Mouse (Mus musculus): ENCODE data around the gene Tmem120b. TPM values are rescaled to one million over a fixed set of nuclear protein-coding genes. Genes with fewer than 3 reads are reported as not detected.
"Not testable (repeated sequence)": the region's sequence is repeated elsewhere in the genome, so short reads cannot be mapped to it uniquely, and the experiment has no call there.

The Tmem120b gene
- total and polyA plus RNA-seq, 3 experiments, result 19.0 to 33.2 (median 32.0) TPM

DNA sequence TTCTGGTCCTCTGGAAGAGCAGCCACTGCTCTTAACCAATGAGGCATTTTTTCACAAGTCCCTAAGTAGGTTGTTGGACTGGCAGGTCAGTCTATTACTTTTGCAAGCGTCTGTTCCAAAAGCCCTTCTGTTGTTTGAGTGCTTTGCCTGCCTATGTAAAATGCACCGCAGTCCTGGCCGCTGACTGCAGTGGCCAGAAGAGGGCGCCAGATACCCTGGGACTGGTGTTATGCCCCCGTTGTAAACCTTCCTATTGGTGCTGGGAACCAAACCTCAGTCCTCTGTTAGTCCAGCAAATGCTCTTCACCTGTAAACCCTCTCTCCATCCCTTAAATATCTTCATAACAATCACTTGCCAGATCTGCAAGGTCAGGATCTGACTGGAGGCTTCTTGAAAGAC, 16.5 kb upstream of the Tmem120b start:
- no peak for DNase-seq

DNA sequence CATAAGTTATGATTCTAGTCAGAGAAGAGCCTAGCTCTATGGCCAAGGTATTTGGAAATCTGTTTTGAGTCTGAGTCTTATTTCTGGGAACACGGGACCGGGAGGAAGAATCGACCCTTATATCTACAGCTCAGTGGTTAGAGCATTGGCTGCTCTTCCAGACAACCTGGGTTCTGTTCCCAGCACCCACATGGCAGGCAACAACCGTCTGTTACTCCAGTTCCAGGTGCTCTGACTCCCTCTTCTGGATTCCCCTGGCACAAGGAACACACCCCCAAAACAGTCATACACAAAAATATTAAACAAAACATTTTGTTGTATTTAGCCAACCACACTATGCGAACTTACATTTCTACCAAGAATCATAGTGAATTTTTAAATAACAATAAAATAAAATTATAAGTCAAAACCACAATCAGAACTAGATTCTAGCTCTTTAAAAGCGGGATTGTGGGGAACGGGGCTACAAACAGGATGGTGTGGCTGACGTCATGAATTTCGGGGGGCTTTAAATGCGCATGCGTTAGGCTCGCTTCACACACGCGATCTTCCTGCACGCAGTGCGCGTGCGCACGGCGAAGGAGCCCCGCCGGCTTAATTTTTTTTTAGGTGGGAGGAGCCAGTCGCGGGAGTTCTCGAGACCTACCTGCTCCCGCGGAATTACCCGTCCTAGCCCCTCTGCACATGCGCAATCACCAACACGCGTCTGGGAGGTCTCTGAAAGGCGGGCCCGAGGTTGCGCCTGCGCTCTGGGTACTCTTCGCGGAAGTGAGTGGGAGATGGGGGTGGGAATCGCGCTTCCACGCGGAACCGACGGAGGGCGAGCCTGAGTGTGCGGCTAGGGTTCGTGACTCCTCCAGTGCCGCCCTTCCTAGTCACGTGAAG, 10.6 kb upstream of the Tmem120b start:
- DNase-seq, result peak; percentile 99

DNA sequence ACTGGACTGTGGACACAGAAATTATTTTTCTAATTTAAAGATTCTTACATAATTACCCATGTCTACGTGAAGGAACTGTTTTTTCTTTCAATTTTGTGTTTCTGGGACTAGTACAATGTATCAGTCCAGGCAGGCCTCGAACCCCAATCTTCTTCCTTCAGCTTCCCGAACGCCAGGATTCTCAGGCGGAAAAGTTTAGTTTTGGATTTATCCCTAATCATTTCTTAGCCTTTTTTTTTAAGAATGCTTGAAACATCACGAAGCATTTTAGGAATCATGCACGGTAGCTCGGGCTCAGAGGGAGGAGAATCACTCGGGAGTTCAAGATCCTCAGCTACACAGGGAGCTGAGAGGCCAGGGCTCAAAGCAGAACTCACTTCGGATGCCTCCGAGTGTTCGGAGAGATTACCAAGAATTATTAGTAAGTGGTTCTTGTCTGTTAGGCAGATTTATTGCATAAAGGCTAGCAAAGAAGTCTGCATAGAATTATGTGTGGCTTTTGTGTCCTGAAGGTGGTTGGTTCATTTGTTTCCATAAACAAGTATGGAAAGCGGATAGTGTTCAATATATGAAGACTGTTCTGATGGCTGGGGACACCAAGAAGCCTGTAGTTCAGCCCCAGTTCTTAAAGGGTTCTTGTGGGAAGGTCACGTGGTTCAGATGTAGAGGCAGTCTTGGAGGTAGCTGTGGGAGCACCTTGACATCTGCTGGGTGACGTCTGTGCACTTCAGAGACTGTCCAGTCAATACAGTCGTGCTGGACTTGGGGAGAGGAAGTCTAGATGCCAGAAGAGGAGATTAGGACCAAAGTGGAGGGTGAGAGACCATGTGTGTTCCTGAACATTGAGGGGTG, 9.7 kb upstream of the Tmem120b start:
- DNase-seq, result no peak

DNA sequence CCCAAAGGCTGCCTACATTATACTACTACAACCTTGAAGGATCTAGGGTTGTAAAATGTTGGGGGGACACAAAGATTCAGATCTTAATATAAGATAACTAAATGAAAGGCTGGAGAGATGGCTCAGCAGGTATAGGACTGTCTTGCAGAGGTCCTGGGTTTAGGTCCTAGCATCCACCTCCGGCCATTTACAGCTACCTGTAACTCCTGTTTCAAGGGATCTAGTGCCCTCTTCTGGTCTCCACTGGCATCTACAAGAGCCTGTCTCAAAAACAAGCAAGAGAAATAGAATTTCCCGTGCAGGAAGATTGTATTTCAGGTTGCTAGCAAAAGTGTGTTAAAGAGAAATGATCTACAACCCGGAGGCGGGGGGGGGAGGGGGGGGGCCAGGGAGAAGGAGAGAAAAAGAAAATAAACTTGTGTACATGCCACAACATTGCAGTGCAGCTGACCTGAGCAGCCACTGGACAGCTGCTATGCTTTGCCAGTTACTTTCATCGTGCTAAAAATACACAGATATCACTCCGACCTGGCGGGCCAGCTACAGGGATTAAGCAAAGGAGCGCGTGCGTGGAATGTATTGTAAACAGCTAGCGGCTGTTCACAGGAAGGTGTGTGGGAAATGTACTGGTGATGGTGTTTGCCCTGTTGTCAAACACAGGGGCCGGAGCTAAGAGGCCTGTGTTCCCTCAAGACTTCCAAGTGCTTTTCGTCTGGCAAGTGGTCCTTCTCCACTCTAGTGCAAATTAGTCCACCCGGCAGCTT, 8.3 kb upstream of the Tmem120b start:
- DNase-seq, result peak; percentile 43

DNA sequence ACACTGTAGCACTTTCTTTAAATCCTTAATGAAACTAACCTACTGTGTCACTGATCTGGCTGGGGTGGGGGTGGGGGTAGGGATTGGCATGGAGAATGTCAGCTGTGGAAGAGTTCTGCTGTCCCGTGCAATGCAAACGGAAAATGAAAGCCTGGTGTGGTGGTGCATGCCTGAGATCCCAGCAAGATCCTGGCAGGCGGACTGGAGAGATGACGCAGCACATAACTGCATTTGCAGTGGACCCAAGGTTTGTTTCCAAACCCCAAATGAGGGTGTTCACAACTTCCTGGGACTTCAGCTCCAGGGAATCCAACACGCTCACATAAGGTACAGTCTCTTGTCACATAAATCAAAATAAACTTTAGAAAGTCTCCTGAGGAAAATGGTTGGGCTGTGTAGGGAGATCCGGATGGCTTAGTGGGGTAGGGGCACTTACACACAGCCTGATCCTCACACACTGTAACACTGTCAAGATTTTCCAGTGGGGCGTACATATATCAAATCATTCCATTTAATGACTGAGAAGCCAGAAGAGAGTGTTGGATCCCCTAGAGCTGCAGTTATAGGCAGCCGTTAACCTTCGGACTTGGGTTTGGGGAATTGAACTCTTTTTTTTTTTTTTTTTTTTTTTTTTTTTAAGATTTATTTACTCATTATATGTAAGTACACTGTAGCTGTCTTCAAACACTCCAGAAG, 7.4 kb upstream of the Tmem120b start:
- DNase-seq, result no peak

DNA sequence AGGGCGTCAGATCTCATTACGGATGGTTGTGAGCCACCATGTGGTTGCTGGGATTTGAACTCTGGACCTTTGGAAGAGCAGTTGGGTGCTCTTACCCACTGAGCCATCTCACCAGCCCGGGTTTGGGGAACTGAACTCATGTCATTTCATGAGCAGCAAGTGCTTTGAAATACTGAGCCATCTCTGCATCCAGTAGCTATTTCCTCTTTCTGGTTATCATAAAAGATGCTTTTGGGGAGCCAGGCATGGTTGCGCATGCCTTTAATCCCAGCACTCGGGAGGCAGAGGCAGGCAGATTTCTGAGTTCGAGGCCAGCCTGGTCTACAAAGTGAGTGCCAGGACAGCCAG, 6.8 kb upstream of the Tmem120b start:
- not testable (repeated sequence) for DNase-seq

DNA sequence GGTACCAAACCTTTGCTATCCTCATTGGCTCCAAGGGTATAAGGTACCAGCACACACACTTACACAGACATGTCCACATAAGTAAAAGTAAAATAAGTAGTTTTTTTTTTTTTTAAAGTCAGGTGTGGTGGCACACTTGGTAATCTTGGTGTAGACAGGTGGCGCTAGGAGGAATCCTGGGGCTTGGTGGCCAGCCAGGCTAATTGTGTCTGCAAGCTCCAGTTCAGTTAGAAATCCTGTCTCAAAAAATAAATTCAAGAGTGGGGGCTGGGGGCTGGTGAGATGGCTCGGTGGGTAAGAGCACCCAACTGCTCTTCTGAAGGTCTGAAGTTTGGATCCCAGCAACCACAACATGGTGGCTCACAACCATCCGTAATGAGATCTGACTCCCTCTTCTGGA, 5.1 kb upstream of the Tmem120b start:
- DNase-seq, result no peak

DNA sequence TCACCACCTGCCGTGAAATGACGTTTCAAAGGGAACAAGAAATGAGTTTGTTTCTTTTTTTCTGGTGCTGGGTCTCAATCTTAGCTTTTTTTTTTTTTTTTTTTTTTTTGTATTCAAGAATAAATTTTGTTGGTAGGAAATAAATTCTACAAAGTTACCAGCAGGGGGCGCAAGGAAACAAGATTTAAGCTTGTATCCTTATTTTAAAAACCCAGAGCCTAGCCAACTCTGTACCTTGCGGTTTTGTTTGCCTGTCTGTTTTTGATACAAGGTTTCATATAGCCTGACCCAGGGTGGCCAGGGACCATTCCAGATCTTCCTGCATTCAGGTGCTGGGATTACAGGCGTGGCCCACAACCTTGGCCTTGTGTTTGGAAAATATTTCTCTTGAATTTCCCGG, 4.0 kb upstream of the Tmem120b start:
- peak; percentile 45 for DNase-seq

DNA sequence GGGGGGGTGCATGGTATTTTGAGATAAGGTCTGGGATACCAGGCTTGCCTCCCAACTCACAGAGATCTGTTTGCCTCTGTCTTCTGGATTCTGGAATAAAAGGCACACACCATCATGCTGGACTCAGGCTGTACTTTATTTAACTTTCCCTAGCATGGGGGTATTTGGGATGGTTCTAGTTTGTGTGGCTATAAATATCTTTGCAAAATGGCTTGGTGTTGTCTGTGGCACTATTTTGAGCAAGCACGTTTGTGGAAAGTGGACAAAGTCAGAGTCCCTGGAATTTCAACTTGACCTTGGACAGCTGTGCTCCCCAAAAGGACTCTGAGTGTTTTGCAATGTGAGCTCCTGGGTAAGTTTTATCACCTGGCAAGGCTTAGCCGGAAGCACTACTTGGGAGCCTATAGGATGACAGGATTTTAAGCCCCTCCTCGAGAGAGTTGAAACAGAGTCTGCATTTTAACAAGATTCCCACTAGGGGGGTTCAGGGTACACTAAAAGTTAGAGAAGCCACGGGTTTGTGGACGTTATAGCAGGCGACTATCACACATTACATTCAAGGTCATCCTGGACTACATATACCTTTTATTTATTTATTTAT, 720 bp upstream of the Tmem120b start:
- no peak for DNase-seq

DNA sequence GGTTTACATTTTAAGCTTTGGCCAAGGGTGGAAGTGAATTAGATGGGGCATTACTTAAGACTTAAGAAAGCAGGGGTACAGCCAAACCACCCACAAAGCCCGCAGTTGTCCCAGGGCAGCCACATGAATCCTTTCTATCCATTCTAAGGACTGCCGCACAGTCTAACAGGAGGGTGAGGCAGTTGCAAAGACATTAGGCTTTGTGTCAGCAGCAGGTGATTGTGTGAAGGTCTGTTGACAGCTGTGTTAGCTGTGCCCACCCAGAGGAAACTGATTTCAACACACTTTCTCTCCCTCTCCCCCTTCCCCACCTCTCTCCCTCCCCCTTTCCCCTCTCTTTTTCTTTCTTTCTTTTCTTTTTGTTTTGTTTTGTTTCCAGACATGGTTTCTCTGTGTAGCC, 499 bp downstream of the Tmem120b start:
- DNase-seq, result no peak

DNA sequence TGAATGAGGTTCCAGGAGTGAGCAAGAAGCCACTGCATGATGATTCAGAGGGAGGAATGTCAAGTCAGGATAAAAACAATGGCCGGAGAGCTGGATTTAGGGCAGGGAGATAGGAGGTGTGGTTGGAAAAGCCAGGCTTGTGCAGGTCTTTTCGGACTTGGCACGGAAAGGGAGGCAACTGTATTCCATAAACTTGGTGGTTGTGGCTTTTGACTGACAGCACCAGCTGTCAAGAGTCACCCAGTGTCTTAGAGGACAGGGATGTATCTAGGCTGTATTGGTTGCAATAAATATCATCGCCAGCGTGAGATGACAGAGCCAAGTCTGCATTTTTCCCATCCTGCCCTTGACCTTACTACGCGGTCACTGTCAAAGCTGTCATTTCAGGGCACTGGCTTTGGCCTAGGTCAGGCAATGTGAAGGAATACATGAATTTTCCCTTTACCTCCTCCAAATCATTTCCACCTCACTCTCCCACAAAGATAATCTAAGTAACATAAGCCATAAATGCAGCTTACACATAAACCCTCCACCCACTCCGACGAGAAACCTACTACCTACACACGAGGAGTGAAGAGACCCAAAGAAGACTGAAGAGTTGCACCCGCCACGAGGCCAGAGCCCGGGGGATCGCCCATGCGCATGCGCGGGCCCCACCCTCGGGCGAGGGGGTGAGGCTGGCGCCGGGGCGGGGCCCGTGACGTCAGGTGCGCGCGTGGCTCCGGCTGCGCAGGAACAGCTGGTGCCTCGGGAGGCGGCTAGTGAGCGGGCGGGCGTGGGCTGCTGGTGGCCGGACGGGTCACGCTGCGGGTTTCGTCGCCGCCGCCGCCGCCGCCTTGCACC, 7.6 kb downstream of the Tmem120b start:
- DNase-seq, result peak; percentile 97

DNA sequence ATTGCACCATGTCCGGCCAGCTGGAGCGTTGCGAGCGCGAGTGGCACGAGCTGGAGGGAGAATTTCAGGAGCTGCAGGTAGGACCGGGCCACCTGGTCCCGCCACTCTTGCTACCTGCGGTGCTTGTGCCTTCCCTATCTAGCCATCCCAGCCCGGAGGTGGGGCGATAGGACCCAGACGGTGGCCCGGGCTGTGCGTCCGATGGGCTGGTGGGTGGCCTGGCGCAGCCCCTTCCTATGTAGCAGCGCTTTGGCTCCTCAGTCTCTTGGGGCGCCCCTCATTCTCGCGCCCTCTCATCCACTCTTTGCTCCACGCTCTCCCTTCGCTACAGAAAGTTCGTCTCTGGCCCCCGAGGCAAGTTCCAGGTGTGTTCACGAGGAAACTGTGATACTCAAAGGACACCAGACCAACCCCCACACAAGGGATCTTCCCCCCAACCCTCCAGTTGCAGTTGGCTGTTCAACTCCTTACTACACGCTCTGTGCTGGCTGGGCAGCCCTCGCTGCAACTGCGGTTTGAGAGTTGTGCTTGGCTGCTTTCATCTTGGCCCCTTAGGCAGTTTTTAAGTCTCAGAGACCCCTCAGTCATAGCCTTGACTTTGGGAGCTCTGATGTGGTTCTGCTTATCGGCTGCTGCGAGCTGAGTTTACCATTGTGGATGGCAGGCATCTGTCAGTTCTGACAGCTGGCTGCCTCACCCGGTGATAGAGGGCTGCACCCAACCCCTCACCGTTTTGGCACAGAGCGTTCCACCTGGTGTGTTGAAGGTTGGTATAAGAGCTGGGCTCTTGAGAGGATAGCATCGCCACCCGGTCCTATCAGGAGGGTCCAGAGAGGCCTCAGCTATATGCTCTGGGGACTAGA, 8.4 kb downstream of the Tmem120b start:
- no peak for DNase-seq

DNA sequence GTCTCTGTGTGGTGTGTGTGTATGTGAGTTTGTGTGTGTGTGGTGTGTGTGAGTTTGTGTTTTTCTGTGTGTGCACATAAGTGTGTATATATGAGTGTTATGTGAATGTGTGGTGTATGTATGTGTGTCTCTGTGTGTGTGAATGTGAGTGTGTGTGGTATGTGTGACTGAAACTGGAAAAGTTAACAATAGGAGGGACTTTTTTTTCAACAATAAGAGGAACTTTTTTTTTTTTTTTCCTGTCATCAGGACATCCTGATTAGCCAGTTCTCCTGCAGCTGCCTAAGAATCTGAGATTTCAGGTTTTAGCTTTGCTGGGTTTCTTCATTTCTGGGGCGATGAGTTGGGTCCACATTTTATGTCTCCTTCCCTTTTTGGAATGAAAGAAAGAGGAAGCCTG, 11.4 kb downstream of the Tmem120b start:
- DNase-seq, result no peak

DNA sequence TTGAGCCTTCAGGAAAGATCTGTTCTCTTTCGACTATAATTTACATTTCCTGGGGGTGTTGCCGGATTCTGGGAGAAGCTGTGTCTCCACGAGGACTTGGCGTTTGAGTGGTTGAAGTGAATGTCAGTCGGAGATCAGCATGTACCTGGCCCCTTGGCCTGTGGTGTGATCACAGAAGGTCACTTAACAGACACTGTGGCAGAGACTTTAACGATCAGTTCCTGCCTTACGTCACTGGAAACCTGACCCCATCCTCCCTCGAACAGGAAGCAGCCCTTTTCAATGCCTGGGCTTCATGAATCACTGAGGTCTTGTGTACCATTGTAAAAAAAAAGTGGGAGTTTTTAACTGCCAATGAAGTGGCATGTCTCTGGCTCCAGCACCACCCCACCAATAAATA, 11.8 kb downstream of the Tmem120b start:
- DNase-seq, result no peak

DNA sequence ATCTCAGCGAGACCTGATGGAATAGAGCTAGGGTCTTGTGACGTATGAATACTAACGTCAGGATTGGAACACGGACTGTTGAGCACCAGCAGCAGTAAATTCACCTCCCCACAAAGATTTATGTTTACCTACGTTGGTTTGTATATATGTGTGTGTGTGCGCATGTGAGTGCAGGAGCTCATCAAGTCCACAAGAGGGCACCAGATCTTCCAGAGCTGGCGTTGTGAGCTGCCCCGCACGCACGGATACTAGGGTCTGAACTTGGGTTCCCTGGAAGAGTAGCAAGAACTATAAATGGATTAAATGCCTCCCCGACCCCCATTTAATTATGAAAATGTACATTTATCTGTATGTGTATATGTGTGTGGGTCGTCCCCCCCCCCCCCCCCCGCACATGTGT, 12.3 kb downstream of the Tmem120b start:
- no peak for DNase-seq

DNA sequence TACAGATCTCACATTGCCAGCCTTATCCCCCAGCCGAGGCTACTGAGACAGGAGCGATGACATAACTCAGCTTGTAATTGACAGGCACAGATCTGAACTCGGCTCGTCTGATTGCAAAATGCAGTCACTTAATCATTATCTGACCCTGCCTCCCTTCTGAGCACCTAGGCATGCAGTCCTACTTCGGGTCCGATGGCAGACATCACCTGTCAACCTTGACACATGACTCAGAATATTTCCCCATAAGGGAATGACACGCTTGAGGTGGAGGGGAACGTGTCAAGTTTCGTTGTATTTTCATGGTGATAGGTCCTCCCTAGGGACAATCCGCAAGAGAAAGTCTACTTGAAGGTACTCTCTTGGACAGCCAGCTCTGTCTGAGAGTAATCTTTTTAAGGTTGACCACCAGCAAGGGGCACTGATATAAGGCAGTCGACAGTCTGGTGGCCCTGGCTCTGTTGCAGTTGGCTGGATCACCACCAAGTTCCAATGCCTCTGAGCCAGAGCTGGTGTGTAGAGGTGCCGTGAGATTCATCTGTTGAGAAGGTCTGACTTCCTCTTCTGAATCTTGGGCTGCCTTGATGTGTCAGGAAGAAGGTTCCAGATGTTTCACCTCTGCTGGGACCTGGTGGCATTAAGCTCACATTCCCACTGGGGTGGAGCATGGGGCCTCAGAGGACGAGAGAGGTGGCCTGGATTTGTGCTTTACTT, 15.3 kb downstream of the Tmem120b start:
- no peak for DNase-seq

DNA sequence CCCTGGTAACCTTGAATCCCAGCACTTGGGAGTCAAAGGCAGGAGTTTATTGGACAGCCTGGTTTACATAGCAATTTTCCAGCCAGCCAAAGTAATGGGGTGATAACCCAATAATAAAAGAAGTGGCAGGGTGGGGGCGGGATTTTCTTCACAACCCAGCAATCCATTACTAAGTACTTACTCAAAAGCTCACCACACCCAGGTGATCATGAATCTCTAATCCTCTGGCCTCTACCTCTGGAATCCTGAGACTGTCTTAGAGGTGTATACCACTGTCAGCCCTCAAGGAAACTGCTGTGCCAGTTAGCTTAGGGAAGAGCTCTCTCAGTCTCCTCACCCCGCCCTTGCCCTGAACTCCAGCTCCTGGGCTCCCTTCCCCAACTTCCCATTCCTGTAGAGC, 18.3 kb downstream of the Tmem120b start:
- DNase-seq, result no peak

DNA sequence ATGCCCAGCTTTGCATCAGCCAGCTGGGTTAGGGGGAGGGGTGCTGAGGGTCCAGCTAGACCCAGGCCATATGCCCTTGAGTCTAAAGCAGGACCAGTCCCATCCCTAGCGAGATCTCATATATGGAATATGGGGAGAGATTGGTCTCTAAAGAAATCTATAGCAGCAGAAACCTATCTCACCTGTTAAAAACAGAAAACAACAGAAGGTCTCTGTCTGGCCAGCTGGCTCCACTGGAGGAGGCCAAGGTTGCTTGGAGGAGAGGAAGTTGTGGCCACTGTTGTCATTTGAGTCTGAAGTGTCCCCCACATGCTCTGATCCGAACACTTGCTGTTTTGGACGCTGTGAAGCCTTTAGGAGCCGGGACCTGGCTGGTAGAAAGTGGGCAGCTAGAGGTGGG, 20.6 kb downstream of the Tmem120b start:
- DNase-seq, result no peak
